Mouse (Mus musculus) ES-E14 (cell line): ENCODE results near the gene Emilin2. TPM values are rescaled to one million over a fixed set of nuclear protein-coding genes. Genes with fewer than 3 reads are reported as not detected.
A peak's percentile ranks its signal among the peaks of the same experiment; 100 is the strongest.
"Not testable (repeated sequence)": the region's sequence is repeated elsewhere in the genome, so short reads cannot be mapped to it uniquely, and the experiment has no call there.

Experiments used
- DNase-seq: peaks from one replicate; pipeline ENCODE4 v3.0.0-alpha.2; 2013; ENCODE audit warnings: low read depth, low spot score
- H3K27ac ChIP-seq: 2 replicates; pipeline ENCODE4 v1.5.1; 2012; ENCODE audit warnings: low read depth, mild to moderate bottlenecking, low read length, moderate library complexity, mixed read lengths; ENCODE audit not compliant: poor library complexity, insufficient read depth, severe bottlenecking
- H3K36me3 ChIP-seq: 2 replicates; pipeline ENCODE4 v1.6.1; 2012; ENCODE audit warnings: mild to moderate bottlenecking, low read length, moderate library complexity, mixed read lengths; ENCODE audit not compliant: control insufficient read depth, poor library complexity, insufficient read depth, severe bottlenecking
- H3K4me1 ChIP-seq, 2 experiments: fragments of 150-350 bp in 1 of 2; sonication (generic) in 1 of 2; 2 replicates each; pipeline ENCODE4 v1.6.1; 2012; ENCODE audit warnings: low read length in 2 of 2, mild to moderate bottlenecking in 1 of 2, mixed read lengths in 1 of 2; ENCODE audit not compliant: control insufficient read depth in 2 of 2, insufficient read depth in 2 of 2, poor library complexity in 1 of 2
- H3K4me3 ChIP-seq, 2 experiments: fragments of 150-350 bp in 1 of 2; sonication (generic) in 1 of 2; 2 replicates each; pipeline ENCODE4 v1.5.1; 2012; ENCODE audit warnings: low read length in 2 of 2, low read depth in 1 of 2, mild to moderate bottlenecking in 1 of 2, mixed read lengths in 1 of 2; ENCODE audit not compliant: insufficient read depth in 1 of 2, poor library complexity in 1 of 2, severe bottlenecking in 1 of 2
- H3K9ac ChIP-seq: 2 replicates; pipeline ENCODE4 v1.6.1; 2012; ENCODE audit warnings: low read depth, mild to moderate bottlenecking, low read length, mixed read lengths; ENCODE audit not compliant: poor library complexity, insufficient read depth, severe bottlenecking
- H3K9me3 ChIP-seq: fragments of 150-350 bp; sonication (generic); 2 replicates; pipeline ENCODE4 v1.6.1; 2012; ENCODE audit warnings: low read depth, mild to moderate bottlenecking, low read length; ENCODE audit not compliant: control insufficient read depth, insufficient read depth
- CHD2 ChIP-seq: IDR thresholded peaks from 2 replicates; pipeline ENCODE4 v1.6.1; 2014; ENCODE audit warnings: mild to moderate bottlenecking, low read depth, low read length, inconsistent platforms
- HCFC1 ChIP-seq: IDR thresholded peaks from 2 replicates; pipeline ENCODE4 v1.6.1; 2012; ENCODE audit warnings: low read length, inconsistent platforms, borderline replicate concordance; ENCODE audit not compliant: insufficient read depth
- MAFK ChIP-seq: IDR thresholded peaks from 2 replicates; pipeline ENCODE4 v1.6.1; 2014; ENCODE audit warnings: mild to moderate bottlenecking, low read depth, low read length, inconsistent platforms; ENCODE audit not compliant: insufficient read depth
- ZC3H11A ChIP-seq: IDR thresholded peaks from 2 replicates; pipeline ENCODE4 v1.6.1; 2012; ENCODE audit warnings: low read depth, mild to moderate bottlenecking, inconsistent platforms, low read length, borderline replicate concordance
- ZNF384 ChIP-seq: IDR thresholded peaks from 2 replicates; pipeline ENCODE4 v1.6.1; 2012; ENCODE audit warnings: low read depth, low read length, inconsistent platforms
- in situ Hi-C, 2 experiments: fragments of 600-800 bp; cut with MboI; formaldehyde crosslinking; loops; one replicate each; pipeline ENCODE4 v1.15.1; 2025; ENCODE audit warnings: low sequenced_read_pairs in 2 of 2, inconsistent platforms in 1 of 2; ENCODE audit not compliant: unreplicated experiment in 2 of 2
- total RNA-seq: library from RNA; depleted of rRNA; stranded (reverse); fragments of 300-350 nt; gene quantifications from 2 replicates; pipeline ENCODE4 v1.2.3, GENCODE M21; 2012

Gene Emilin2
- total RNA-seq, 1 experiment: 1.0 TPM

DNA sequence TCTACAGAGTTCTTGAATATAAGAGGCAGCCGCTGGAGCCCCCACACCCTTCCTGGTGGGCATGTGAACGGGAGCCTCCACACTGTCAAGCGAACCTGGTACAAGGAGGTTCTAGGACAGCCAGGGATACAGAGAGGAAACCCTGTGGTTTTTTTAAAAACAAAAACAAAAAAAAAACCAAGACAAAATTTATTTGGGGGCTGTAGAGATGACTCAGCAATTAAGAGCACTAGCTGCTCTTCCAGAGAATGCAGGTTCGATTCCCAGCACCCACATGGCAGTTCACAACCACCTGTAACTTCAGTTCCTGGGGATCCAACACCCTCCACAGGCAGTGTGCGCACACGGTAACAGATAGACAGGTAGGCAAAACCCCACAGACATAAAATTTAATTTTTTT lies 26.8 kb upstream of the Emilin2 start:
- DNase-seq: no peak
- in situ Hi-C loops: no loop called here
- Histone ChIP-seq H3K9ac (no peak overlapping the region), H3K27ac (no peak overlapping the region), H3K4me1 (no peaks in the 10 kb centered on the region), H3K36me3 (no peaks in the 10 kb centered on the region; the same call in 1 of the 2 replicates), H3K4me3 (no peak overlapping the region), H3K9me3 (no peaks in the 10 kb centered on the region)
- TF ChIP-seq ZNF384 (no peak), MAFK (peak; percentile 69; the same call in 1 of the 2 replicates), CHD2 (no peak)

DNA sequence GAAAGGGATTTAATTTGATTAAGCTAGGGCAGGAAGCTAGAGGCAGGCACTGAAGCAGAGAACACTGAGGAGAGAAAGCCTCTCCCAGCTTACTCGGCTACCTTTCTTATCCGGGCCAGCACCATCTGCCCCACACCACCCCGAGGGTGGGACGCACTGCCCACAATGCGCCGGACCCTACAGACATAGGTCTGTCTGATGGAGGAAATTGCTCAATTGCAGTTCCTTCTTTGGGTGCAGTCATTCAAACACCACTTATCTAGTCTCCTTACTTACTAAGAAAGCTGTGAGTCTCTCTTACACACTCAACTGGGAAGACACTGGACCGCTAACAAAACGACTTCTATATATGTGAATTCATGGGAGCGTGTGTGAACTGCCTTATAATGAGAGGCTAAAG lies 25.8 kb upstream of the Emilin2 start:
- DNase-seq: no peak
- Histone ChIP-seq H3K9ac (no peak overlapping the region), H3K9me3 (no peaks in the 10 kb centered on the region), H3K27ac (no peak overlapping the region), H3K4me3 (no peak overlapping the region), H3K36me3 (no peaks in the 10 kb centered on the region), H3K4me1 (no peaks in the 10 kb centered on the region)
- TF ChIP-seq HCFC1: no peak
- no peak for TF ChIP-seq ZC3H11A
- TF ChIP-seq ZNF384: no peak
- TF ChIP-seq CHD2: no peak
- TF ChIP-seq MAFK: no peak
- in situ Hi-C loops: no loop called here

DNA sequence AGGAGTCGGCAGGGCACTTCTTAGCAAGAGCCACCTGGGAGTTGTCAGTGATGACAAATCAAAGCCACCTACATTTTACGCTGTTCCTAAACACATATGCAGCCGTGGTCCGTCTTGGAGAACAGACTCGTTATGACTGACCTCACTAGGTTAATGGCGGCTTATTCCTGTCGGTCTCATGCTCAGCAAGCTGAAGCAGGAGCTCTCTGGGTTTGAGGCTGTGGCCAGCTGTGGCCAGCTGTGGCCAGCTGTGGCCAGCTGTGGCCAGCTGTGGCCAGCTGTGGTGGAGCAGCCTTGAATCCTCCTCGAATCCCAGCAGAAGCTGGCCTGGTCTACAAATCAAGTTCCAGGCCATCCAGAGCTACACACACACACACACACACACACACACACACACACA lies 24.6 kb upstream of the Emilin2 start:
- TF ChIP-seq HCFC1 (no peak), CHD2 (no peak), ZNF384 (no peak), ZC3H11A (no peak), MAFK (no peak)
- Histone ChIP-seq H3K4me3 (no peak overlapping the region), H3K36me3 (no peaks in the 10 kb centered on the region), H3K27ac (no peak overlapping the region), H3K4me1 (no peaks in the 10 kb centered on the region), H3K9me3 (no peaks in the 10 kb centered on the region), H3K9ac (no peak overlapping the region)
- DNase-seq: no peak
- in situ Hi-C loops: no loop called here

DNA sequence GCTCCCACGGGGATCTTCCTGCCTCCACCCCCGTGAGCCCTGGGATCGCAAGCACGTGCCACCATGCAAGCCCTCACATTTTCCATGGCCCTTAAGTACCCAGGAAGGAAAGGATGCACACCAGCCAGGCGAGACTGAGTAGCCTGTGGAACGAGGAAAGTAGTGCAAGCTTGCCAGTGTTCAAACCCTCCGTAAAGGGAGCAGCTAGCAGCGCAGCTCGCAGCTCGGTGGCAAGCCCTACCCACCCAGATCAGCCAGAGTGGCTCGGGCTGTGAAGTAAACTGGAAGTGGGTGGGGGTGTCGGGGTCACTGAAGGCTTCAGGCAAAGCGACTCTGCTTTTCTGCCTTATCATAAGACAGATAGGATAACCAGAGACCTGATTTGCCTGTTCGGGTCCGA lies 20.5 kb upstream of the Emilin2 start:
- no peaks in the 10 kb centered on the region for H3K9me3 ChIP-seq
- no peak for TF ChIP-seq HCFC1
- TF ChIP-seq MAFK: no peak
- TF ChIP-seq CHD2: no peak
- no peak for TF ChIP-seq ZC3H11A
- no peak for TF ChIP-seq ZNF384
- DNase-seq: no peak
- no peak overlapping the region for H3K4me3 ChIP-seq
- H3K36me3 ChIP-seq: no peaks in the 10 kb centered on the region
- in situ Hi-C loops: no loop called here
- no peak overlapping the region for H3K27ac ChIP-seq
- no peak overlapping the region for H3K9ac ChIP-seq
- H3K4me1 ChIP-seq: no peaks in the 10 kb centered on the region

DNA sequence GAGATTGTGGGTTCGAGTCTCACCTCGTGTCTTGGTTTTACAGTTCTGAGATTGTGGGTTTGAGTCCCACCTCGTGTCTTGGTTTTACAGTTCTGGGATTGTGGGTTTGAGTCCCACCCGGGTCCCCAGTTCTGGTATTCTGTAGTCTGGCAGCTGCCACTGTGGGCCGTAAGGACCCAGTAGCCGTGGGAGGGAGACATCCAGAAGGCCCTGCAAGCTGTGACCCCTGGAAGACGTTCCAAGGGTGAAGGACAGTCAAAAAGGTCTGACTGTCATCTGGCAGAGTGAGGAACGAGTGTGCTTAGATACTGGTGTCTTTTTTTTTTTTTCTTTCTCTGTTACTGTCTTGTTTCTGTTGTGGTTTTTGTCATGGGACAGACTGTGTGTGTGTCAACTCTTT lies 9.0 kb upstream of the Emilin2 start:
- H3K4me3 ChIP-seq, H3K36me3 ChIP-seq, H3K9me3 ChIP-seq, H3K4me1 ChIP-seq, H3K27ac ChIP-seq, in situ Hi-C loops, H3K9ac ChIP-seq, DNase-seq: not testable (repeated sequence)
